Mouse (Mus musculus): ENCODE measurements around the gene Actn4. TPM values are rescaled to one million over a fixed set of nuclear protein-coding genes. Genes with fewer than 3 reads are reported as not detected.
"Not testable (repeated sequence)": the region's sequence is repeated elsewhere in the genome, so short reads cannot be mapped to it uniquely, and the experiment has no call there.

Actn4 gene
- polyA plus RNA-seq, 1 experiment from 2014 or later = 340 TPM

DNA sequence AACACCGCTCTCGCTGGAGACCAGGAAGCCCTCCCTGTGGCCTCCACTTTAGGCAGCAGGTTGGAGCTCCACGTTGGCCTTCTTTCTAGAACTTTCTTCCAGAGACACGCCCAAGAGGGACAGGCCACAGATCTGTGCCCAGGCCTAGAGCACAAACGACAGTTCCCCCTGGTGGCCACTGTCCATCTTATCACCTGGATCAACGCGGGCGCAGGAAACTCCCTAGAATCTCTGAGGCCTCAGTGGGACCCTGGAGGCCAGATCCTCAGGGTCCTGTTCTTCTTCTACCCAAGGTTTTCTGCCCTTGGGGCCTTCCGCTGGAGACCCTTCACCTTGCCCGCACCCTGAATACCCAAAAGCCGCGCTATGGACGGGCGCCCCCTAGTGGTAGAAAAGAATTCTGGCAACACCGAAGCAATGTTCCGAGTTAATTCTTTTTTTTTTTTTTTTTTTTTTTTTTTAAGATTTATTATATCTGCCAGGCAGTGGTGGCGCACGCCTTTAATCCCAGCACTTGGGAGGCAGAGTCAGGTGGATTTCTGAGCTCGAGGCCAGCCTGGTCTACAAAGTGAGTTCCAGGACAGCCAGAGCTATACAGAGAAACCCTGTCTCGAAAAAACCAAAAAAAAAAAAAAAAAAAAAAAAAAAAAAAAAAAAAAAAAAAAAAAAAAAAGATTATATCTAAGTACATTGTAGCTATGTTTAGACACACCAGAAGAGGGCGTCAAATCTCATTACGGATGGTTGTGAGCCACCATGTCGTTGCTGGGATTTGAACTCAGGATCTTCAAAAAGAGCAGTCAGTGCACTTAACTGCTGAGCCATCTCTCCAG, 94.4 kb downstream of the Actn4 start:
- WGBS = 27% methylated on average over 23 of the region's 23 CpGs
- H3K36me3 ChIP-seq; H3K9me3 ChIP-seq; H3K9ac ChIP-seq; H3K27me3 ChIP-seq (replicated peaks): not testable (repeated sequence)
- H3K4me2 ChIP-seq (replicated peaks) = peak overlapping the region; percentile 51
- ATAC-seq = peak; percentile 77
- H3K4me1 ChIP-seq (replicated peaks) = peaks cover 28% of the 10 kb centered on the region
- H3K27ac ChIP-seq = peak overlapping the region; percentile 40; the same call in 1 of the 2 replicates
- peak overlapping the region; percentile 11; the same call in 1 of the 2 replicates for H3K4me3 ChIP-seq (replicated peaks)

- H3K9me3 ChIP-seq = no peaks in the 10 kb centered on the region
- 90% methylated on average over 28 of the region's 28 CpGs for WGBS
- H3K27ac ChIP-seq = peak overlapping the region; percentile 40; the same call in 1 of the 2 replicates
- no peak overlapping the region for H3K9ac ChIP-seq
- peak; percentile 33 for ATAC-seq
- H3K27me3 ChIP-seq (replicated peaks) = no peaks in the 10 kb centered on the region
- H3K4me3 ChIP-seq (replicated peaks) = no peak overlapping the region
- H3K36me3 ChIP-seq = no peaks in the 10 kb centered on the region
- peaks cover 28% of the 10 kb centered on the region for H3K4me1 ChIP-seq (replicated peaks)
- peak overlapping the region; percentile 51; the same call in 1 of the 2 replicates for H3K4me2 ChIP-seq (replicated peaks)
Observed at GRCm38 (mm10) chr7:28866769-28867507, 95.2 kb downstream of the Actn4 start.

- 38% methylated on average over 33 of the region's 33 CpGs for WGBS
Observed at GRCm38 (mm10) chr7:28865481-28866300, 96.4 kb downstream of the Actn4 start.

GRCm38 (mm10) chr7:28864288-28864750, 97.8 kb downstream of the Actn4 start:
- Histone ChIP-seq H3K9me3 (no peaks in the 10 kb centered on the region), H3K4me1 (replicated peaks) (peaks cover 28% of the 10 kb centered on the region), H3K36me3 (no peaks in the 10 kb centered on the region), H3K27me3 (replicated peaks) (no peaks in the 10 kb centered on the region), H3K9ac (no peak overlapping the region), H3K4me3 (replicated peaks) (no peak overlapping the region), H3K27ac (no peak overlapping the region), H3K4me2 (replicated peaks) (no peak overlapping the region)
- no peak for ATAC-seq
- 45% methylated on average over 9 of the region's 9 CpGs for WGBS

More at GRCm38 (mm10) chr7:28865481-28866300, 96.4 kb downstream of the Actn4 start:
- Histone ChIP-seq H3K9ac (peak overlapping the region; percentile 18), H3K27ac (0 out of 2 replicates have a peak overlapping the region, but pooled peaks have one; percentile 5), H3K4me1 (replicated peaks) (peaks cover 28% of the 10 kb centered on the region), H3K36me3 (no peaks in the 10 kb centered on the region), H3K4me3 (replicated peaks) (peak overlapping the region; percentile 19), H3K27me3 (replicated peaks) (no peaks in the 10 kb centered on the region), H3K4me2 (replicated peaks) (peak overlapping the region; percentile 58), H3K9me3 (no peaks in the 10 kb centered on the region)
- ATAC-seq = peak; percentile 60

- Histone ChIP-seq H3K27me3 (replicated peaks) (no peaks in the 10 kb centered on the region), H3K9ac (no peak within 1 kb of the TSS), H3K27ac (no peak within 1 kb of the TSS), H3K9me3 (no peaks in the 10 kb centered on the region), H3K4me1 (replicated peaks) (peaks cover 28% of the 10 kb centered on the region), H3K4me3 (replicated peaks) (no peak within 1 kb of the TSS), H3K36me3 (no peaks in the 10 kb centered on the region), H3K4me2 (replicated peaks) (no peak within 1 kb of the TSS)
- 83% methylated on average over 6 of the region's 6 CpGs for WGBS
- no peak for ATAC-seq
Observed at GRCm38 (mm10) chr7:28863540-28863939, 98.6 kb downstream of the Actn4 start, which contains the start of gene Lgals7. Gene Lgals7 (plus strand): TSS chr7:28863853.

GRCm38 (mm10) chr7:28862817-28863499, 99.2 kb downstream of the Actn4 start:
- Histone ChIP-seq H3K9me3 (no peaks in the 10 kb centered on the region), H3K9ac (no peak overlapping the region), H3K4me1 (replicated peaks) (peaks cover 28% of the 10 kb centered on the region), H3K36me3 (no peaks in the 10 kb centered on the region), H3K27ac (no peak overlapping the region), H3K27me3 (replicated peaks) (no peaks in the 10 kb centered on the region), H3K4me3 (replicated peaks) (no peak overlapping the region), H3K4me2 (replicated peaks) (no peak overlapping the region)
- no peak for ATAC-seq
- 72% methylated on average over 15 of the region's 15 CpGs for WGBS

DNA sequence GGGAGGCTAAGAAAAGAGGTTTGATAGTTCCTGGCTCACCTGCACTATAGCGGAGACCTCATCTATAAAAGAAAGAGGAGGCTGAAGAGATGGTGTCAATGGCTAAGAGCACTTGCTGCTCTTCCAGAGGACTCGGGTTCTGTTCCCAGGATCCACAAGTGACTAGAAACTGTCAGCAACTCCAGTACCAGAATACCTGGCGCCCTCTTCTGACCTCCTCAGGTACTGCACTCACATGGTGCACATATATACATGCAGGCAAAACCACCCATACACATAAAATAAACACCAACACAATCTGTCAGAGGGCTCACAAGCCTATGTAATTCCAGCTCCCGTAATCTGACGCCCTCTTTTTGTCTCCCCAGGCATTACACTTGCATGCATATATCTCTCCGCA, 101.2 kb downstream of the Actn4 start:
- peaks cover 15% of the 10 kb centered on the region for H3K4me1 ChIP-seq (replicated peaks)
- no peak for ATAC-seq
- H3K9ac ChIP-seq = no peak overlapping the region
- no peak overlapping the region for H3K4me3 ChIP-seq (replicated peaks)
- WGBS = 88% methylated on average over 6 of the region's 6 CpGs
- H3K36me3 ChIP-seq = no peaks in the 10 kb centered on the region
- no peaks in the 10 kb centered on the region for H3K27me3 ChIP-seq (replicated peaks)
- no peaks in the 10 kb centered on the region for H3K9me3 ChIP-seq
- no peak overlapping the region for H3K4me2 ChIP-seq (replicated peaks)
- no peak overlapping the region for H3K27ac ChIP-seq

DNA sequence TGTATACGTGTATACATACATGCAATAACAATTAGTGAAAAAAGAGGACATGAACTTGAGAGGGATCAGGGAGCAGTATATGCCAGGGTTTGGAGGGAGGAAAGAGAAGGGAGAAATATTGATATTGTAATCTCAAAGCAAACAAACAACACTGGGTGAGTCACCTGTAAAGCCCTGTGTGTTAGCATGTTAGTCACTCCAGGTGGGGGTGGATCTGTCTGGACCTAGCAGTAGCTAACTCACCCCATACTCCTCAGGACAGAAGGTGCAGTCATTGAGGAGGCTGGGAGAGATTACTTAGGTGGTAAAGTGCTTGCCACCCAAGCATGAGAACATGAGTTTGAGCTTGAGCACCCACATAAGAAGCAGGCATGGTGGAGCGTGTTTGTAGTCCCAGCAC, 102.2 kb downstream of the Actn4 start:
- Histone ChIP-seq H3K4me3 (replicated peaks) (no peak overlapping the region), H3K4me2 (replicated peaks) (no peak overlapping the region), H3K9ac (no peak overlapping the region), H3K4me1 (replicated peaks) (peaks cover 9% of the 10 kb centered on the region), H3K36me3 (no peaks in the 10 kb centered on the region), H3K9me3 (no peaks in the 10 kb centered on the region), H3K27me3 (replicated peaks) (no peaks in the 10 kb centered on the region), H3K27ac (no peak overlapping the region)
- WGBS = 88% methylated on average over 2 of the region's 2 CpGs
- ATAC-seq = no peak

- no peak overlapping the region for H3K4me2 ChIP-seq (replicated peaks)
- no peak overlapping the region for H3K4me3 ChIP-seq (replicated peaks)
- 0 out of 2 replicates have a peak overlapping the region, but pooled peaks have one; percentile 42 for H3K27ac ChIP-seq
- 0 out of 2 replicates have a peak, but pooled peaks cover 6% of the 10 kb centered on the region for H3K4me1 ChIP-seq (replicated peaks)
- H3K36me3 ChIP-seq = no peaks in the 10 kb centered on the region
- H3K9ac ChIP-seq = no peak overlapping the region
- ATAC-seq = peak; percentile 72
- no peaks in the 10 kb centered on the region for H3K27me3 ChIP-seq (replicated peaks)
- no peaks in the 10 kb centered on the region for H3K9me3 ChIP-seq
- WGBS = 75% methylated on average over 4 of the region's 4 CpGs
Observed at GRCm38 (mm10) chr7:28850642-28851041, 111.5 kb downstream of the Actn4 start.

DNA sequence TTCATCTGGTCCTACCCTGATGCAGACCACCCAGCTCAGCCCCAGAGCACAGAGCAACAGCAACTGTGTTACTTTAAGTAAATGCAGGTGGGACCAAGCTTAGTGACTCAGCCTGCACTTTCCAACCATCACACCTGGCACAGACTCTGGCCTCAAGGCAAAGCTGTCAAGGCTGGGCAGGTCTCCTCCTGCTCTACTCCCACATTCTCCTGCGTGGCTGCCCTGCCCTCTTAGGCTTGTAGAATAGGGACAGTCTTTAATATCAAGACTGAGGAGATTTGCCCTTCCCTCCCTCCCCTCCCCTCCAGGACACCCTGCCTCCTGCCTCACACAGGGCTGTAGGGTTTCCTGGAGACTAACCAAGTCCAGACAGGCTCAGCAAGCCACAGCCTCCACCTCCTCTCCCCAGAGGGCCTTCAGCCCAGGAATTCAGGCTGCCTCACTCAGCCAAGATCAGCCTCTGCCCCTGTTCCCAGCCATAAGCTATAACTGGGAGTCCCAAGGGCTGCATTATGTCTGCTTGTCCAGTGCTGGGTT, 112.4 kb downstream of the Actn4 start:
- 24% methylated on average over 1 of the region's 1 CpGs for WGBS
- Histone ChIP-seq H3K27me3 (replicated peaks) (no peaks in the 10 kb centered on the region), H3K27ac (peak overlapping the region; percentile 42; the same call in 1 of the 2 replicates), H3K4me2 (replicated peaks) (no peak overlapping the region), H3K9me3 (no peaks in the 10 kb centered on the region), H3K9ac (no peak overlapping the region), H3K4me3 (replicated peaks) (no peak overlapping the region), H3K36me3 (no peaks in the 10 kb centered on the region), H3K4me1 (replicated peaks) (0 out of 2 replicates have a peak, but pooled peaks cover 6% of the 10 kb centered on the region)
- ATAC-seq = peak; percentile 73

- Histone ChIP-seq H3K4me1 (replicated peaks) (0 out of 2 replicates have a peak, but pooled peaks cover 6% of the 10 kb centered on the region), H3K4me2 (replicated peaks) (no peak overlapping the region), H3K27ac (no peak overlapping the region), H3K9me3 (no peaks in the 10 kb centered on the region), H3K9ac (no peak overlapping the region), H3K27me3 (replicated peaks) (no peaks in the 10 kb centered on the region), H3K4me3 (replicated peaks) (no peak overlapping the region), H3K36me3 (no peaks in the 10 kb centered on the region)
- 79% methylated on average over 1 of the region's 1 CpGs for WGBS
- ATAC-seq = no peak
Observed at GRCm38 (mm10) chr7:28847273-28847672, 114.9 kb downstream of the Actn4 start.
